Mouse (Mus musculus): ENCODE measurements at regions not wholly inside any gene's neighbourhood (a gene's known extent, or its start where the extent isn't known, plus 50 kb on each side); places are given as distances from the start of the nearest gene placed in this dataset.

GRCm38 (mm10) chr1:157797711-157798110 is 291.2 kb downstream of the Sec16b start:
- no peak overlapping the region for H3K4me2 ChIP-seq (ENCODE audit: low read length)
- no peaks in the 10 kb centered on the region for H3K27me3 ChIP-seq (replicated peaks; ENCODE audit: control insufficient read depth, insufficient read depth, low read length)
- H3K9ac ChIP-seq (ENCODE audit: low read length) = no peak overlapping the region
- DNase-seq (ENCODE audit: low spot score) (no peak), ATAC-seq (no peak)
- H3K9me3 ChIP-seq (replicated peaks; ENCODE audit: control insufficient read depth, low read length) = no peaks in the 10 kb centered on the region
- H3K27ac ChIP-seq (ENCODE audit: low read depth, low read length) = no peak overlapping the region
- 94% methylated on average over 7 of the region's 7 CpGs for WGBS
- no peaks in the 10 kb centered on the region for H3K4me1 ChIP-seq (ENCODE audit: control insufficient read depth, insufficient read depth, low read length)
- H3K4me3 ChIP-seq (ENCODE audit: low read depth, low read length) = no peak overlapping the region
- H3K36me3 ChIP-seq (ENCODE audit: control insufficient read depth, insufficient read depth, low read length) = no peaks in the 10 kb centered on the region

DNA sequence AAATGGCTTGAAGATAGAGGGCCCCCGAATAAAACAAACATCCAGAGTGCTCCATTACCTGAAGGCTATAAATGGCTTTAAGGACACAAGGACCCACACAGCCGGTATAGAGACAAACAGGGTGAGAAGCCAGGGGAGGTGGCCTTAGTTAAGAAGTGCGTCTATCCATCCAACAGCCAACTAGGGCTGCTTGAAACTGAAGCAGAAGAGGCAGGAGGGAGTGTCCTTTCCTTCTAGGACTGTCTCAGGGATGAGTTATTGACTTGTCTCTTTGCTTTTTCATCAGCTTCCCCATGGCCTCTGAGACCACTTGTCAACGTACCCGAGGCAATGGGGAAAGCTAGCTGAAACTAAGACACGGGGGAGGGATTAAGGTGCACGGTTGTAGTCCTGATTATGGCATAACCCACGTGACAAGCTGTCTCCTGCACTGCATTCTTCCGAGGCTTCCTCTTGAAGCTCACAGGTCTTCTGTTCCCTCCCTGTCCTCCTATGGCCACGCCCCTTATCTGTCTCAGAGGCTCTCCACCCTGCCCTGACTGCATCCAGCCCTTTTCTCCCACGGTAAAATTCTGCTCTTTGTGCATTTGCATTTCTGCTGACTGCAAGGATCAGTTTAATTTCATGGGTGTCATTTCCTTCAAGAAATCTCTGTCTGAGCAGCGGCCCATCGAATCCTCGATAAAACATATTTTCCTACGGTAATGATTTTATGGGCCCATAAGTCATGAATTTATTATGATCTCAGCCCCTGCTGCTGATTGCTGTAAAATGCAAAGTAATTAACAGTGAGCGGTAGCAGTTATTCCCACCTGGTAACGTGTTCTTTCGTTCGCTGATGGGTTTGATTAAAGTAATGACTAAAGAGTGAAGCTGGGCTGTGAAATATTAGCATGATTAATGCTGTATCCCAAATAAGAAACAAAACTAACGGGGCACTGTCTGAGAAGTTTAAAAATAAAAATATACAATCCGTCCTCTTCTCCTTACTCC is 292.3 kb downstream of the Sec16b start:
- Histone ChIP-seq H3K27ac (ENCODE audit: low read depth, low read length) (peak overlapping the region; percentile 39; the same call in 1 of the 2 replicates), H3K4me2 (ENCODE audit: low read length) (no peak overlapping the region), H3K9ac (ENCODE audit: low read length) (no peak overlapping the region), H3K36me3 (ENCODE audit: control insufficient read depth, insufficient read depth, low read length) (no peaks in the 10 kb centered on the region), H3K4me3 (ENCODE audit: low read depth, low read length) (no peak overlapping the region), H3K27me3 (replicated peaks; ENCODE audit: control insufficient read depth, insufficient read depth, low read length) (no peaks in the 10 kb centered on the region), H3K9me3 (replicated peaks; ENCODE audit: control insufficient read depth, low read length) (no peaks in the 10 kb centered on the region), H3K4me1 (ENCODE audit: control insufficient read depth, insufficient read depth, low read length) (no peaks in the 10 kb centered on the region)
- ATAC-seq (peak; percentile 18; the same call in 1 of the 2 replicates), DNase-seq (ENCODE audit: low spot score) (peak; percentile 33)
- WGBS = 69% methylated on average over 21 of the region's 21 CpGs

DNA sequence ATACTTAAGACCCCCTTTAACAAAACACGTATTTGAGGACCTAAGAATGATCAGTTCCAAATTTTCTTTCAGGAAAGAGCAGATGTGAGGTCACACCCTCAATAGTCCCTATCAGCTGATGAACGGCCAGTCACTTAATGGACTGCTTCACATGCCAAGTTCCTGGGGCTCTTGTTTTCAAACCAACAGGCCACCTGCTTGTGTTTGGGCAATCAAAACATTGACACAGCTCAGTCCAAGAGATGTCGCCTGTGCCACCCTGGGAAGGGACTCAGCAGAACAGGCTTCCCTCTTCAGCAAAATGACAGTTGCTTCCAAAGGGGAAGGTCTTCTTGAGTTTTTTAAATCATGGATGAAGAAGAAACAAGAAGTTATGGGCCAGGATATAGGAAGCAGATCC is 294.6 kb downstream of the Sec16b start:
- no peak for DNase-seq (ENCODE audit: low spot score)
- no peak for ATAC-seq
- Histone ChIP-seq H3K4me1 (ENCODE audit: control insufficient read depth, insufficient read depth, low read length) (no peaks in the 10 kb centered on the region), H3K9me3 (replicated peaks; ENCODE audit: control insufficient read depth, low read length) (no peaks in the 10 kb centered on the region), H3K27ac (ENCODE audit: low read depth, low read length) (no peak overlapping the region), H3K4me2 (ENCODE audit: low read length) (no peak overlapping the region), H3K9ac (ENCODE audit: low read length) (no peak overlapping the region), H3K27me3 (replicated peaks; ENCODE audit: control insufficient read depth, insufficient read depth, low read length) (no peaks in the 10 kb centered on the region), H3K36me3 (ENCODE audit: control insufficient read depth, insufficient read depth, low read length) (no peaks in the 10 kb centered on the region), H3K4me3 (ENCODE audit: low read depth, low read length) (no peak overlapping the region)
- WGBS = 85% methylated on average over 3 of the region's 3 CpGs

DNA sequence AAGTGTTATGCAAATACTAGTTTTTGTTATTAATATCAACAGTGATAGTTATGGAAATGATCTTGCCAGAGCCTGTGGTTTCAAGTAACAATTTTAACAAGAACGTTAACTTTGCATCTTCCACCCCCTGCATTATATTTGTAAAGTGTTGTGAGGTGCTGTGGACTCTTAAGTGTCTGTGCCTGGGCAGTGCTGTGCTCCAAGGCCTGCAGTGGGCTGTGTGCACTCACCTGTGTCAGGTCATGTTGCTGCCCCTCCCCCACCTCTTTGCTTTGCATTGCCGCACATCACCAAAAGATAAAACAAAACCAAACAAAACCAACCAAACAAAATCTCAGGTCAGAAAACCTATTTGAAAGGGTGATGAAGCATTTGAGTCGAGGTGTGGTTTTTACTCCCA is 297.7 kb downstream of the Sec16b start:
- Histone ChIP-seq H3K27me3 (replicated peaks; ENCODE audit: control insufficient read depth, insufficient read depth, low read length) (no peaks in the 10 kb centered on the region), H3K27ac (ENCODE audit: low read depth, low read length) (no peak overlapping the region), H3K4me3 (ENCODE audit: low read depth, low read length) (no peak overlapping the region), H3K4me2 (ENCODE audit: low read length) (no peak overlapping the region), H3K9ac (ENCODE audit: low read length) (no peak overlapping the region), H3K36me3 (ENCODE audit: control insufficient read depth, insufficient read depth, low read length) (no peaks in the 10 kb centered on the region), H3K9me3 (replicated peaks; ENCODE audit: control insufficient read depth, low read length) (no peaks in the 10 kb centered on the region), H3K4me1 (ENCODE audit: control insufficient read depth, insufficient read depth, low read length) (no peaks in the 10 kb centered on the region)
- no peak for ATAC-seq
- WGBS = 73% methylated on average over 3 of the region's 3 CpGs
- DNase-seq (ENCODE audit: low spot score) = no peak

- DNase-seq (ENCODE audit: low spot score) (no peak), ATAC-seq (no peak)
- no peaks in the 10 kb centered on the region for H3K27me3 ChIP-seq (replicated peaks; ENCODE audit: control insufficient read depth, insufficient read depth, low read length)
- no peak overlapping the region for H3K9ac ChIP-seq (ENCODE audit: low read length)
- H3K27ac ChIP-seq (ENCODE audit: low read depth, low read length) = no peak overlapping the region
- 89% methylated on average over 1 of the region's 1 CpGs for WGBS
- no peaks in the 10 kb centered on the region for H3K36me3 ChIP-seq (ENCODE audit: control insufficient read depth, insufficient read depth, low read length)
- H3K4me1 ChIP-seq (ENCODE audit: control insufficient read depth, insufficient read depth, low read length) = no peaks in the 10 kb centered on the region
- H3K9me3 ChIP-seq (replicated peaks; ENCODE audit: control insufficient read depth, low read length) = no peaks in the 10 kb centered on the region
- H3K4me2 ChIP-seq (ENCODE audit: low read length) = no peak overlapping the region
- no peak overlapping the region for H3K4me3 ChIP-seq (ENCODE audit: low read depth, low read length)
Measured at GRCm38 (mm10) chr1:157806296-157806695, 299.8 kb downstream of the Sec16b start.

DNA sequence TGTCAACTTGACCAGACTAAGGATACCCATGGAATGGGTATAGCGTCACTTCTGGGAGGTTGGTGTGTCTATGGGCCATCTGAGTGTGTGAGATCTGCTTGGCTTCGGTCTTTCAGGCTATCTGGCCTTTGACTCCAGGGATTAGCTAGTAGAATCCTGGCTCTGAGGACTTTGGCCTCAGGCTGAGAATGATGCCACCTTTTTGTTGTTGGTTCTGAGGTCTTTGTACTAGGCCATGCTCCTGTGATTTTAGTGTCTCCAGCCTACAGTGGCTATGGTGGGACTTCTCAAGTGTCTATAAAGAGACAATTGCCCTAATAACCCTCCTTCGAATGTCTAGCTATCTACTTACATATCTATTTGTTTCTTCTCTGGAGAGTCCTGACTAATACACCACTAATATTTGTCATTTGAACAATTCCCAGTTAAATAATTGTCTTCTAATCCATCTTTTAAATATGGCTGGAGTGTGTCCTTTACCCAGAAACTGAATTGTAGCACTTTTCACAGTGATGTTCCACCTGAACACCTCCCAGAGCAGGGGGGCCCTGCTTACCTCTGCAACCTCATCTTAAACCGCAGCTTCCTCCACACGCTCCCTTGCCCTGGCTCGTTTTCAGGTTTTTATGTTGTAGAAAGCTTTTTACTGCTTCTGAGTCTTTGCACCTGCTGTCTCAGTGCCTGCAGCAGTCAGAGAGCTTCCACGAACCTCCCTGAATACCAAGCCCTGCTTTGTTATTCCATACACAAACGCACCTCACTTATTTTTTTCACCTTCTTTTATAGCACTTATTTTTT is 303.3 kb downstream of the Sec16b start:
- H3K4me1 ChIP-seq (ENCODE audit: control insufficient read depth, insufficient read depth, low read length) = no peaks in the 10 kb centered on the region

GRCm38 (mm10) chr1:157810657-157811056 is 304.1 kb downstream of the Sec16b start:
- ATAC-seq (no peak), DNase-seq (ENCODE audit: low spot score) (no peak)
- Histone ChIP-seq H3K4me1 (ENCODE audit: control insufficient read depth, insufficient read depth, low read length) (no peaks in the 10 kb centered on the region), H3K27ac (ENCODE audit: low read depth, low read length) (no peak overlapping the region), H3K4me3 (ENCODE audit: low read depth, low read length) (no peak overlapping the region), H3K27me3 (replicated peaks; ENCODE audit: control insufficient read depth, insufficient read depth, low read length) (no peaks in the 10 kb centered on the region), H3K4me2 (ENCODE audit: low read length) (no peak overlapping the region), H3K9ac (ENCODE audit: low read length) (no peak overlapping the region), H3K9me3 (replicated peaks; ENCODE audit: control insufficient read depth, low read length) (no peaks in the 10 kb centered on the region), H3K36me3 (ENCODE audit: control insufficient read depth, insufficient read depth, low read length) (no peaks in the 10 kb centered on the region)

More for the DNA sequence above, 303.3 kb downstream of the Sec16b start:
- 70% methylated on average over 8 of the region's 8 CpGs for WGBS
- H3K4me2 ChIP-seq (ENCODE audit: low read length) = no peak overlapping the region
- DNase-seq (ENCODE audit: low spot score) = no peak
- H3K9me3 ChIP-seq (replicated peaks; ENCODE audit: control insufficient read depth, low read length) = no peaks in the 10 kb centered on the region
- H3K27ac ChIP-seq (ENCODE audit: low read depth, low read length) = no peak overlapping the region
- no peak overlapping the region for H3K4me3 ChIP-seq (ENCODE audit: low read depth, low read length)
- no peak for ATAC-seq
- H3K36me3 ChIP-seq (ENCODE audit: control insufficient read depth, insufficient read depth, low read length) = no peaks in the 10 kb centered on the region
- no peak overlapping the region for H3K9ac ChIP-seq (ENCODE audit: low read length)
- no peaks in the 10 kb centered on the region for H3K27me3 ChIP-seq (replicated peaks; ENCODE audit: control insufficient read depth, insufficient read depth, low read length)

- no peak overlapping the region for H3K4me2 ChIP-seq (ENCODE audit: low read length)
- DNase-seq (ENCODE audit: low spot score) = peak; percentile 33
- H3K27ac ChIP-seq (ENCODE audit: low read depth, low read length) = no peak overlapping the region
- H3K27me3 ChIP-seq (replicated peaks; ENCODE audit: control insufficient read depth, insufficient read depth, low read length) = no peaks in the 10 kb centered on the region
- ATAC-seq = 0 out of 2 replicates have a peak, but pooled peaks have one; percentile 32
- no peaks in the 10 kb centered on the region for H3K9me3 ChIP-seq (replicated peaks; ENCODE audit: control insufficient read depth, low read length)
- H3K9ac ChIP-seq (ENCODE audit: low read length) = no peak overlapping the region
- no peaks in the 10 kb centered on the region for H3K36me3 ChIP-seq (ENCODE audit: control insufficient read depth, insufficient read depth, low read length)
- no peak overlapping the region for H3K4me3 ChIP-seq (ENCODE audit: low read depth, low read length)
- 43% methylated on average over 2 of the region's 2 CpGs for WGBS
- no peaks in the 10 kb centered on the region for H3K4me1 ChIP-seq (ENCODE audit: control insufficient read depth, insufficient read depth, low read length)
Measured at GRCm38 (mm10) chr1:157827966-157828365, 321.4 kb downstream of the Sec16b start.
